Mouse (Mus musculus) embryonic facial prominence, embryonic 15.5 days (tissue): Measurements from ENCODE around the gene Jam2. TPM values are rescaled to one million over a fixed set of nuclear protein-coding genes. Genes with fewer than 3 reads are reported as not detected.

ENCODE experiments used
- ATAC-seq: fragments of 200-750 bp; cut with Nextera tagmentation; 2 replicates; pipeline ENCODE4 v1.8.0; 2017; ENCODE audit warnings: low read depth, moderate TSS enrichment; ENCODE audit not compliant: insufficient number of reproducible peaks, low FRiP score, low TSS enrichment
- H3K27ac ChIP-seq: fragments of 300-500 bp; sonication (generic); replicated peaks from 2 replicates; pipeline ENCODE4 v1.5.1; 2015; ENCODE audit warnings: mild to moderate bottlenecking, inconsistent platforms
- H3K27me3 ChIP-seq: fragments of 300-500 bp; sonication (generic); 2 replicates; pipeline ENCODE4 v1.6.1; 2015; ENCODE audit warnings: inconsistent platforms
- H3K36me3 ChIP-seq: fragments of 300-500 bp; sonication (generic); 2 replicates; pipeline ENCODE4 v1.6.1; 2015; ENCODE audit warnings: mild to moderate bottlenecking, inconsistent platforms
- H3K4me1 ChIP-seq: fragments of 300-500 bp; sonication (generic); 2 replicates; pipeline ENCODE4 v1.6.1; 2015; ENCODE audit warnings: inconsistent platforms
- H3K4me2 ChIP-seq: fragments of 300-500 bp; sonication (generic); replicated peaks from 2 replicates; pipeline ENCODE4 v1.6.1; 2015; ENCODE audit warnings: mild to moderate bottlenecking, inconsistent platforms
- H3K4me3 ChIP-seq: fragments of 300-500 bp; sonication (generic); replicated peaks from 2 replicates; pipeline ENCODE4 v1.5.1; 2015; ENCODE audit warnings: mild to moderate bottlenecking, inconsistent platforms
- H3K9ac ChIP-seq: fragments of 300-500 bp; sonication (generic); 2 replicates; pipeline ENCODE4 v1.6.1; 2015; ENCODE audit warnings: inconsistent platforms
- H3K9me3 ChIP-seq: fragments of 300-500 bp; sonication (generic); replicated peaks from 2 replicates; pipeline ENCODE4 v1.6.1; 2016; ENCODE audit warnings: inconsistent platforms
- WGBS: fragments of 180-500 bp; shearing (Covaris S2); methylation state at CpG from one replicate; pipeline ENCODE4 v1.1.7; 2015; 5-methylcytosine and 5-hydroxymethylcytosine counted together
- polyA plus RNA-seq: library from polyadenylated mRNA; unstranded; fragments of >200 nt; fragmentation: Nextera tagmentation; extraction: Ambion mirVana; gene quantifications from 2 replicates; pipeline ENCODE4 v1.2.1, GENCODE M21; 2015

Jam2 gene
- polyA plus RNA-seq, 1 experiment from 2014 or later = 12.6 TPM

DNA sequence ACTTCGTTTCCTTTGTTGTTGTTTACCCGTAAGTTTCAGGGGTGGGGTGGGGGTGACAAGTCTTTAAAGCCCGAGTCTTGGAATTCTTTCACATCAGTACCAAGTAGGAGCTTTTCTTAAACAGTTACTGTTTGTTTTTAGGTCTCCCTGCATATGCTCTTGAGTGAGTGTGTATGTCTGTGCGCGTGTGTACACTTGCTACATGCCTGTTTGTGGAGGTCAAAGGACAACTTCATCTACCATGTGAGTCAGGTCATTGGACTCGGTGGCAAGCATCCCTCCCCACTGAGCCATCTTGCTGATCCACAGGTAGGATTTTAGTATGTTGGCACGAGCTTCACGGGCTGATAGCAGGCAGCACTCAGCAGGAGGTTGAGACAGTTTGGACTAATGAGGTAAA, 99.9 kb downstream of the Jam2 start:
- ATAC-seq = no peak
- H3K4me1 ChIP-seq = no peaks in the 10 kb centered on the region
- H3K9ac ChIP-seq = no peak overlapping the region
- H3K36me3 ChIP-seq = no peaks in the 10 kb centered on the region
- no peak overlapping the region for H3K4me3 ChIP-seq
- no peak overlapping the region for H3K4me2 ChIP-seq
- no peaks in the 10 kb centered on the region for H3K27me3 ChIP-seq
- 81% methylated on average over 8 of the region's 8 CpGs for WGBS
- no peak overlapping the region for H3K27ac ChIP-seq
- H3K9me3 ChIP-seq = no peaks in the 10 kb centered on the region

DNA sequence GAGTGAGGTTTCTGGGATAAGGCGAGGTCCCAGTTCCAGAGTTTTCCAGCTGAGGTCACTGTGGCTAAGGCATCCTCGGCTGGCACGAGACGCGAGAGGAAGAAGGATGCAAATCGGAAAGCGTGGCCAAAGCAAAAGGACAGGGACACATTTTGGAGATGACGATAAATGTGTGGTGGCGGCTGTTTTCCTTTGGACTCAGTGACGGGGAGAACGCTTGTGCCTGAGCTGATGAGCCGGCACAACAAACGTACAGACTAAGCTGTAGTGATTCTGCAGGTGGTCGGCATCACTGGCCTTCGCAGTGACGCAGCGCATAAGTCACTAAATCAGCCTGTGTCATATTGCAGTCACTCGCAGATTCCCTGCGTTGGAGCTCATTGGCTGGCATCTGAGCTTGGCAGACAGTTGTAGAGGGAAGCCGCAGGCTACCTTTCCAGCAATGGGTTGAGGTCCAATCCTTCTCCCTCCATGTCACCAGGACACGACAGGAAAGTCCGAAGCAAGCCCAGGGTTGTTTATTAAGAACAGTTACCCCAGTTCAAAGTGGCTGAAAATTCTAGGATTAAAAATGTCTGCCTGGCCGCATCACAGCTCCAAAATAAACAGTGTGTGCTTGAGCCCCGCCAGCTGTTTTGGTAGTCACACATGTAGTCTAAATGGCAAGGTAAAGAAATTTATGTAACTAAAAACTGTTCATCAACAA, 101.2 kb downstream of the Jam2 start:
- no peak for ATAC-seq
- WGBS = 67% methylated on average over 24 of the region's 24 CpGs
- Histone ChIP-seq H3K9me3 (no peaks in the 10 kb centered on the region), H3K9ac (no peak overlapping the region), H3K27ac (no peak overlapping the region), H3K4me3 (no peak overlapping the region), H3K36me3 (no peaks in the 10 kb centered on the region), H3K4me1 (no peaks in the 10 kb centered on the region), H3K4me2 (peak overlapping the region; percentile 8), H3K27me3 (no peaks in the 10 kb centered on the region)

Other genes starting within 250 kb of the Jam2 start
- 41.6 and 43.1 TPM in 2 replicates for gene Mrpl39, start 38.4 kb upstream of the Jam2 start, polyA plus RNA-seq
- 30.1 and 31.7 TPM in 2 replicates for gene Gabpa, start 60.8 kb downstream of the Jam2 start, polyA plus RNA-seq
- 768 and 787 TPM in 2 replicates for gene Atp5j, start 61.5 kb downstream of the Jam2 start, polyA plus RNA-seq